Mouse (Mus musculus) right cerebral cortex, postnatal 10 days (tissue): ENCODE results near the gene Col18a1.

Experiments
- DNase-seq, 2 experiments: peaks; one replicate each; pipeline ENCODE4 v3.0.0; 2021; ENCODE audit warnings: low spot score in 2 of 2

The Col18a1 gene

GRCm38 (mm10) chr10:77182804-77183331, 16.5 kb upstream of the Col18a1 start:
- DNase-seq = no peak

GRCm38 (mm10) chr10:77180110-77180509, 13.8 kb upstream of the Col18a1 start:
- no peak for DNase-seq

- no peak for DNase-seq
These were observed 12.3 kb upstream of the Col18a1 start for GRCm38 (mm10) chr10:77178691-77179090.

- no peak for DNase-seq
These were observed 4.1 kb upstream of the Col18a1 start for GRCm38 (mm10) chr10:77170400-77170799.

GRCm38 (mm10) chr10:77165318-77165945, 916 bp downstream of the Col18a1 start:
- DNase-seq = no peak

GRCm38 (mm10) chr10:77164437-77165052, 1.8 kb downstream of the Col18a1 start:
- DNase-seq = no peak

- no peak for DNase-seq
These were observed 2.3 kb downstream of the Col18a1 start for GRCm38 (mm10) chr10:77164041-77164436.

GRCm38 (mm10) chr10:77163392-77163977, 2.9 kb downstream of the Col18a1 start:
- DNase-seq = no peak

GRCm38 (mm10) chr10:77159573-77159972, 6.8 kb downstream of the Col18a1 start:
- DNase-seq = no peak

GRCm38 (mm10) chr10:77158948-77159347, 7.4 kb downstream of the Col18a1 start:
- DNase-seq = no peak

GRCm38 (mm10) chr10:77157245-77158019, 8.9 kb downstream of the Col18a1 start:
- no peak for DNase-seq

- DNase-seq = no peak
These were observed 14.1 kb downstream of the Col18a1 start for GRCm38 (mm10) chr10:77152178-77152621.

- DNase-seq = no peak
These were observed 14.8 kb downstream of the Col18a1 start for GRCm38 (mm10) chr10:77151551-77152002.

GRCm38 (mm10) chr10:77150947-77151521, 15.3 kb downstream of the Col18a1 start:
- DNase-seq = no peak

GRCm38 (mm10) chr10:77150016-77150415, 16.3 kb downstream of the Col18a1 start:
- DNase-seq = no peak

- no peak for DNase-seq
These were observed 18.8 kb downstream of the Col18a1 start for GRCm38 (mm10) chr10:77147545-77147944.

- DNase-seq = no peak
These were observed 19.4 kb downstream of the Col18a1 start for GRCm38 (mm10) chr10:77146901-77147463.

GRCm38 (mm10) chr10:77145946-77146345, 20.4 kb downstream of the Col18a1 start:
- DNase-seq = no peak

GRCm38 (mm10) chr10:77144372-77144771, 22.0 kb downstream of the Col18a1 start:
- DNase-seq = no peak

GRCm38 (mm10) chr10:77142328-77142727, 24.0 kb downstream of the Col18a1 start:
- DNase-seq = no peak

GRCm38 (mm10) chr10:77138304-77138703, 28.0 kb downstream of the Col18a1 start:
- no peak for DNase-seq
